Mouse (Mus musculus) lung, embryonic 15.5 days (tissue): Measurements from ENCODE around the gene Gm17267. TPM values are rescaled to one million over a fixed set of nuclear protein-coding genes. Genes with fewer than 3 reads are reported as not detected.
"Not testable (repeated sequence)": the region's sequence is repeated elsewhere in the genome, so short reads cannot be mapped to it uniquely, and the experiment has no call there.

Experiments
- ATAC-seq: fragments of 200-750 bp; cut with Nextera tagmentation; 2 replicates; pipeline ENCODE4 v1.8.0; 2017; ENCODE audit warnings: moderate number of reproducible peaks, borderline replicate concordance; ENCODE audit not compliant: low FRiP score, low TSS enrichment; ENCODE audit errors: extremely low read depth
- H3K27ac ChIP-seq: fragments of 300-500 bp; sonication (generic); 2 replicates; pipeline ENCODE4 v1.5.1; 2015; ENCODE audit warnings: moderate library complexity, mild to moderate bottlenecking, inconsistent platforms
- H3K27me3 ChIP-seq: fragments of 300-500 bp; sonication (generic); 2 replicates; pipeline ENCODE4 v1.6.1; 2015; ENCODE audit warnings: inconsistent platforms
- H3K36me3 ChIP-seq: fragments of 300-500 bp; sonication (generic); 2 replicates; pipeline ENCODE4 v1.6.1; 2015; ENCODE audit warnings: inconsistent platforms
- H3K4me1 ChIP-seq: fragments of 300-500 bp; sonication (generic); 2 replicates; pipeline ENCODE4 v1.6.1; 2015; ENCODE audit warnings: inconsistent platforms
- H3K4me2 ChIP-seq: fragments of 300-500 bp; sonication (generic); 2 replicates; pipeline ENCODE4 v1.6.1; 2015; ENCODE audit warnings: inconsistent platforms, mild to moderate bottlenecking, moderate library complexity
- H3K4me3 ChIP-seq: fragments of 300-500 bp; sonication (generic); 2 replicates; pipeline ENCODE4 v1.5.1; 2015; ENCODE audit warnings: mild to moderate bottlenecking, inconsistent platforms
- H3K9ac ChIP-seq: fragments of 300-500 bp; sonication (generic); 2 replicates; pipeline ENCODE4 v1.6.1; 2015; ENCODE audit warnings: inconsistent platforms
- H3K9me3 ChIP-seq: fragments of 300-500 bp; sonication (generic); 2 replicates; pipeline ENCODE4 v1.6.1; 2016; ENCODE audit warnings: inconsistent platforms
- WGBS: fragments of 180-500 bp; shearing (Covaris S2); methylation state at CpG from one replicate; pipeline ENCODE4 v1.1.7; 2015; 5-methylcytosine and 5-hydroxymethylcytosine counted together
- polyA plus RNA-seq: library from polyadenylated mRNA; unstranded; fragments of >200 nt; fragmentation: Nextera tagmentation; extraction: Ambion mirVana; gene quantifications from 2 replicates; pipeline ENCODE4 v1.2.1, GENCODE M21; 2015

Gm17267 gene
- polyA plus RNA-seq = not detected in 2 replicates

- H3K9me3 ChIP-seq, H3K36me3 ChIP-seq, H3K27me3 ChIP-seq, H3K9ac ChIP-seq, H3K4me1 ChIP-seq, H3K27ac ChIP-seq, H3K4me3 ChIP-seq, ATAC-seq, H3K4me2 ChIP-seq: not testable (repeated sequence)
- WGBS = no CpG with 5 or more reads among the region's 4 CpGs
These were observed at the start of gene Gm17267 for GRCm38 (mm10) chrX:126017257-126017656. Gene Gm17267, plus strand, starts transcription at chrX:126017557.
